Mouse (Mus musculus) megakaryocyte, embryonic 14.5 days (primary cell): Measurements from ENCODE around the gene Slc25a48.

Experiments used
- FLI1 ChIP-seq: IDR thresholded peaks from 2 replicates; pipeline ENCODE4 v1.6.1; 2012; ENCODE audit warnings: low read length, inconsistent platforms, mixed read lengths
- GATA1 ChIP-seq: IDR thresholded peaks from 3 replicates; pipeline ENCODE4 v1.6.1; 2012; ENCODE audit warnings: mixed read lengths, low read length, inconsistent platforms, borderline replicate concordance

- TF ChIP-seq GATA1 (no peak), FLI1 (no peak)
Measured at GRCm38 (mm10) chr13:56462791-56463190, 24.6 kb downstream of the Slc25a48 start.
